Mouse (Mus musculus): ENCODE measurements around the gene Snx22.

Snx22 gene

GRCm38 (mm10) chr9:66069583-66069982 lies at the start of gene Snx22:
Snx22 (minus strand) TSS chr9:66069719.
- peak; percentile 89 for DNase-seq

GRCm38 (mm10) chr9:66116890-66117289 lies 47.4 kb upstream of the Snx22 start:
- DNase-seq, result no peak

- no peak for DNase-seq
Measured at GRCm38 (mm10) chr9:66114341-66114740, 44.8 kb upstream of the Snx22 start.

GRCm38 (mm10) chr9:66110611-66111379 lies 41.3 kb upstream of the Snx22 start:
- DNase-seq, result peak; percentile 29

GRCm38 (mm10) chr9:66110126-66110525 lies 40.6 kb upstream of the Snx22 start:
- no peak for DNase-seq

- DNase-seq, result no peak
Measured at GRCm38 (mm10) chr9:66109574-66109973, 40.1 kb upstream of the Snx22 start.

- DNase-seq, result no peak
Measured at GRCm38 (mm10) chr9:66105168-66105567, 35.6 kb upstream of the Snx22 start.

- no peak for DNase-seq
Measured at GRCm38 (mm10) chr9:66104601-66105000, 35.1 kb upstream of the Snx22 start.

- DNase-seq, result no peak
Measured at GRCm38 (mm10) chr9:66102668-66103067, 33.1 kb upstream of the Snx22 start.

- DNase-seq, result no peak
Measured at GRCm38 (mm10) chr9:66101577-66101976, 32.1 kb upstream of the Snx22 start.

- no peak for DNase-seq
Measured at GRCm38 (mm10) chr9:66092664-66093063, 23.1 kb upstream of the Snx22 start.

GRCm38 (mm10) chr9:66091327-66092231 lies 22.1 kb upstream of the Snx22 start:
- DNase-seq, result no peak

GRCm38 (mm10) chr9:66090593-66091244 lies 21.2 kb upstream of the Snx22 start:
- DNase-seq, result no peak

GRCm38 (mm10) chr9:66088411-66088810 lies 18.9 kb upstream of the Snx22 start:
- peak; percentile 76 for DNase-seq

GRCm38 (mm10) chr9:66087062-66087461 lies 17.5 kb upstream of the Snx22 start:
- DNase-seq, result no peak

GRCm38 (mm10) chr9:66084171-66084570 lies 14.7 kb upstream of the Snx22 start:
- no peak for DNase-seq

- DNase-seq, result no peak
Measured at GRCm38 (mm10) chr9:66081999-66082398, 12.5 kb upstream of the Snx22 start.

- no peak for DNase-seq
Measured at GRCm38 (mm10) chr9:66080804-66081459, 11.4 kb upstream of the Snx22 start.

GRCm38 (mm10) chr9:66078493-66078892 lies 9.0 kb upstream of the Snx22 start:
- DNase-seq, result peak; percentile 62

- DNase-seq, result no peak
Measured at GRCm38 (mm10) chr9:66078072-66078471, 8.6 kb upstream of the Snx22 start.

- DNase-seq, result no peak
Measured at GRCm38 (mm10) chr9:66072754-66073153, 3.2 kb upstream of the Snx22 start.

GRCm38 (mm10) chr9:66070151-66070550 lies 632 bp upstream of the Snx22 start:
- DNase-seq, result no peak

- DNase-seq, result peak; percentile 48
Measured at GRCm38 (mm10) chr9:66068971-66069391, 538 bp downstream of the Snx22 start.
